Mouse (Mus musculus): ENCODE results near the gene Ywhaq. TPM values are rescaled to one million over a fixed set of nuclear protein-coding genes. Genes with fewer than 3 reads are reported as not detected.

Gene Ywhaq
- 141 and 194 TPM in 2 replicates for polyA plus RNA-seq (2015; fragmentation: Nextera tagmentation; extraction: Ambion mirVana)

DNA sequence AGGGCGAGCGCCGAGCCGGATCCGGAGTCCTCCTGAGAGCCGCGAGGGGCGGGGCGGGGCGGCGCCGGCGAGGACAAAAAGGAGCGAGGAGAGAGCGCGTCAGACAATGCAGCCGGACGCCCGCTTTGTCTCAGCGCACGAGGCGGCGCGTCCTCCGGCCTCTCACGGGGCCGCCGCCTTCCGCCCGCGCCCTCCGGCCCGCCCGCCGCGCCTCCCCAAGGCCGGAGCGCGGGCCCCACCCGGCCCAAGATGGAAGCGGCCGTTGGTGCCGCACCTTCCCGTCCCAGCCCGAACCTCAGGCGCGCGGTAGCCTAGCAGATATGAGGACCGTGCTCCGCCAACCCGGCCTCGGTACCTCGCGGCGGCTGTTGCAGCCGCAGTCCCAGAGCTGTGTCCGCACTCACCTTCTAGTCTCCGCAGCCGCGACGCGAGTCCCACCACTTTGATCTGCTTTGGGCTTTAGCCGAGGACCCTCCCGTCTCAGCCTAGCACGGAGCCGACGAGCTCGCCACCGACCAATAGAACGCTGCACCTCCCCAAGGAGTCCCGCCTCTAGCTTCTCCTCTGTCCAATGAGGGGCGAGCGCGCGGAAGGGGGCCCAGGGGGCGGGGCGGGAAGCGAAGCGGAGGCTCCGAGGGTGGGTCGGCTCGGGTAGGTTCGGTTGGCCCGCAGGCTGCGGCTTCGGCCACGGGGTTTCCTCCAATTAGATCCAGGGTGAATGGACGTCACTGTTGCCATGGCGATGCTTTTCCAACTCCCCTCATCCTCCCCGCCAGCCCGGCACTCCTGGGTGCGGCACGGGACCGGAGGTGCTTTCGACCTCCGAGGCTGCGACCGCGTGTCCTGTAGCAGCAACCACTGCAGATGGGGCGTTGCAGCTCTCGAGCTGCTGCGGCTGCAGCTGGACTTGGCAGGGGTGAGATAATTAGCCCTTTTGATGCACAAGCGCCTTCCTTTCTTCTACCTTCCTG lies at the start of gene Ywhaq:
Ywhaq (minus strand) TSS at position 538 of the 971 bp plus-strand sequence.

DNA sequence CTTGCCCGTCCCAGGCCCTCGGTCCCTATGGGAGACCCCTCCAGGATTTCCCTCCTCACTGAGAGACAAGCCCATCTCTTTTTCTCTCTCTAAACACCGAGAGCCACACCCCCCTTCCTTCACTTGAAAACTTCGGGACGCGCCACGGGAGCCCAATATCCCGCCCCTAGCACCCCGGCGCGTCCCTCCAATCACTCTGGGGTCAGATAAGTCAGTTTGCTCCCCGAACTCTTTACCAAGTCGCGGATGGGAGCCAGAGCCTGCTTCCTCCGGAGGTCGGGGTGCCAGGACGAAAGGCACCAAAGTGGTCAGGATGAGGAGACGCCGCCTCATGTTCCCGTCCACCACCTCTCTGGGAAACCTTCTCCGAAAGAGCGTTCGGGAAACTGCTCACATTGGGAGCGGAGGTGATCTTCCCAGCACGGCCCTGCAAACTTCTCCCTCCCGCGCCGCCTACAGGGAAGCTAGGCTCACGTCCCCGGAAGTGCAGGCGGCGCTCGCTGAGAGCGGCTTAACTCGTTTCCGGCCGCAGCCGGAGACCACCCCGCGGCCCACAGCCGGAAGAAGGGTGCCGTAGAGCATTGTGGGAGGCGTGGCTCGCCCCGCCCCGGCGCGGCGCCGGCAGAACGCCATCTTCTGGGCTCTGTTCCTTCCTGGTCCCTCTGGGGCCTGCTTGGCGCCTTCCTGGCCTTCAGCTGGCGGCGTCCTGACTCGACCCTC lies 44.2 kb downstream of the Ywhaq start, which contains the start of gene Adam17:
Adam17 (minus strand) TSS at position 533 of the 720 bp plus-strand sequence.

Other genes with a start within 250 kb of the Ywhaq start
- gene Cpsf3, start 132.2 kb downstream of the Ywhaq start, polyA plus RNA-seq (2015; fragmentation: Nextera tagmentation; extraction: Ambion mirVana): 40.1 and 45.9 TPM in 2 replicates
- gene Itgb1bp1, start 131.4 kb downstream of the Ywhaq start, polyA plus RNA-seq (2015; fragmentation: Nextera tagmentation; extraction: Ambion mirVana): 33.3 and 44.4 TPM in 2 replicates
- gene Iah1, start 101.2 kb downstream of the Ywhaq start, polyA plus RNA-seq (2015; fragmentation: Nextera tagmentation; extraction: Ambion mirVana): 21.1 and 36.3 TPM in 2 replicates
- gene Adam17, start 44.0 kb downstream of the Ywhaq start, polyA plus RNA-seq (2015; fragmentation: Nextera tagmentation; extraction: Ambion mirVana): 16.6 and 17.6 TPM in 2 replicates

All from skeletal muscle tissue, postnatal 0 days (tissue).